Mouse (Mus musculus): Measurements from ENCODE around the gene Ano6. TPM values are rescaled to one million over a fixed set of nuclear protein-coding genes. Genes with fewer than 3 reads are reported as not detected.

The Ano6 gene
- 104 and 130 TPM in 2 replicates for polyA plus RNA-seq (2012; rRNA removed)

- DNase-seq = peak; percentile 97
- TF ChIP-seq CTCF (IDR thresholded peaks at IDR 0.05; ENCODE audit: borderline replicate concordance, control insufficient read depth, extremely low read depth, insufficient read depth, low read length, poor library complexity) (peak; percentile 64; the same call in 1 of the 2 replicates), POLR2A (IDR thresholded peaks at IDR 0.05; ENCODE audit: control insufficient read depth, extremely low read depth, insufficient read depth, low read length, poor library complexity) (peak; percentile 96)
- Histone ChIP-seq H3K27ac (ENCODE audit: control insufficient read depth, insufficient read depth, low read length) (peak within 1 kb of the TSS; percentile 84), H3K27me3 (ENCODE audit: control insufficient read depth, insufficient read depth, low read length) (no peaks in the 10 kb centered on the region), H3K4me3 (ENCODE audit: control insufficient read depth, insufficient read depth, low read length) (peak within 1 kb of the TSS; percentile 85), H3K4me1 (replicated peaks; ENCODE audit: control insufficient read depth, insufficient read depth, low read length) (peaks cover 23% of the 10 kb centered on the region), H3K36me3 (ENCODE audit: control insufficient read depth, insufficient read depth, low read length) (peaks cover 5% of the 10 kb centered on the region; the same call in 1 of the 2 replicates)
- under 1% methylated on average over 51 of the region's 51 CpGs for WGBS
These were observed at the start of gene Ano6 for GRCm38 (mm10) chr15:95790529-95791071. Ano6 (plus strand) TSS chr15:95790843.

- TF ChIP-seq CTCF (IDR thresholded peaks at IDR 0.05; ENCODE audit: borderline replicate concordance, control insufficient read depth, extremely low read depth, insufficient read depth, low read length, poor library complexity) = no peak
- no peak for TF ChIP-seq POLR2A (IDR thresholded peaks at IDR 0.05; ENCODE audit: control insufficient read depth, extremely low read depth, insufficient read depth, low read length, poor library complexity)
- WGBS = 87% methylated on average over 6 of the region's 6 CpGs
- Histone ChIP-seq H3K36me3 (ENCODE audit: control insufficient read depth, insufficient read depth, low read length) (no peaks in the 10 kb centered on the region), H3K4me3 (ENCODE audit: control insufficient read depth, insufficient read depth, low read length) (no peak overlapping the region), H3K4me1 (replicated peaks; ENCODE audit: control insufficient read depth, insufficient read depth, low read length) (peaks cover 7% of the 10 kb centered on the region), H3K27ac (ENCODE audit: control insufficient read depth, insufficient read depth, low read length) (no peak overlapping the region), H3K27me3 (ENCODE audit: control insufficient read depth, insufficient read depth, low read length) (no peaks in the 10 kb centered on the region)
- DNase-seq = no peak
These were observed 47.7 kb upstream of the Ano6 start for GRCm38 (mm10) chr15:95742955-95743354.

GRCm38 (mm10) chr15:95743856-95744255 lies 46.8 kb upstream of the Ano6 start:
- H3K27me3 ChIP-seq (ENCODE audit: control insufficient read depth, insufficient read depth, low read length) = no peaks in the 10 kb centered on the region
- H3K27ac ChIP-seq (ENCODE audit: control insufficient read depth, insufficient read depth, low read length) = no peak overlapping the region
- no peak for DNase-seq
- H3K36me3 ChIP-seq (ENCODE audit: control insufficient read depth, insufficient read depth, low read length) = no peaks in the 10 kb centered on the region
- WGBS = 94% methylated on average over 2 of the region's 2 CpGs
- no peak overlapping the region for H3K4me3 ChIP-seq (ENCODE audit: control insufficient read depth, insufficient read depth, low read length)
- H3K4me1 ChIP-seq (replicated peaks; ENCODE audit: control insufficient read depth, insufficient read depth, low read length) = peaks cover 7% of the 10 kb centered on the region
- TF ChIP-seq POLR2A (IDR thresholded peaks at IDR 0.05; ENCODE audit: control insufficient read depth, extremely low read depth, insufficient read depth, low read length, poor library complexity) = no peak
- no peak for TF ChIP-seq CTCF (IDR thresholded peaks at IDR 0.05; ENCODE audit: borderline replicate concordance, control insufficient read depth, extremely low read depth, insufficient read depth, low read length, poor library complexity)

- TF ChIP-seq POLR2A (IDR thresholded peaks at IDR 0.05; ENCODE audit: control insufficient read depth, extremely low read depth, insufficient read depth, low read length, poor library complexity) (no peak), CTCF (IDR thresholded peaks at IDR 0.05; ENCODE audit: borderline replicate concordance, control insufficient read depth, extremely low read depth, insufficient read depth, low read length, poor library complexity) (no peak)
- no peaks in the 10 kb centered on the region for H3K27me3 ChIP-seq (ENCODE audit: control insufficient read depth, insufficient read depth, low read length)
- H3K27ac ChIP-seq (ENCODE audit: control insufficient read depth, insufficient read depth, low read length) = no peak overlapping the region
- H3K4me3 ChIP-seq (ENCODE audit: control insufficient read depth, insufficient read depth, low read length) = no peak overlapping the region
- H3K4me1 ChIP-seq (replicated peaks; ENCODE audit: control insufficient read depth, insufficient read depth, low read length) = peaks cover 3% of the 10 kb centered on the region
- 86% methylated on average over 10 of the region's 11 CpGs for WGBS
- no peak for DNase-seq
- H3K36me3 ChIP-seq (ENCODE audit: control insufficient read depth, insufficient read depth, low read length) = no peaks in the 10 kb centered on the region
These were observed 45.1 kb upstream of the Ano6 start for GRCm38 (mm10) chr15:95745346-95746106.

- Histone ChIP-seq H3K4me3 (ENCODE audit: control insufficient read depth, insufficient read depth, low read length) (no peak overlapping the region), H3K27me3 (ENCODE audit: control insufficient read depth, insufficient read depth, low read length) (no peaks in the 10 kb centered on the region), H3K36me3 (ENCODE audit: control insufficient read depth, insufficient read depth, low read length) (no peaks in the 10 kb centered on the region), H3K4me1 (replicated peaks; ENCODE audit: control insufficient read depth, insufficient read depth, low read length) (peaks cover 6% of the 10 kb centered on the region), H3K27ac (ENCODE audit: control insufficient read depth, insufficient read depth, low read length) (no peak overlapping the region)
- 95% methylated on average over 5 of the region's 5 CpGs for WGBS
- DNase-seq = no peak
- no peak for TF ChIP-seq POLR2A (IDR thresholded peaks at IDR 0.05; ENCODE audit: control insufficient read depth, extremely low read depth, insufficient read depth, low read length, poor library complexity)
- no peak for TF ChIP-seq CTCF (IDR thresholded peaks at IDR 0.05; ENCODE audit: borderline replicate concordance, control insufficient read depth, extremely low read depth, insufficient read depth, low read length, poor library complexity)
These were observed 44.1 kb upstream of the Ano6 start for GRCm38 (mm10) chr15:95746513-95746912.

GRCm38 (mm10) chr15:95746955-95747931 lies 43.4 kb upstream of the Ano6 start:
- H3K4me1 ChIP-seq (replicated peaks; ENCODE audit: control insufficient read depth, insufficient read depth, low read length) = peaks cover 13% of the 10 kb centered on the region
- 91% methylated on average over 16 of the region's 16 CpGs for WGBS
- H3K36me3 ChIP-seq (ENCODE audit: control insufficient read depth, insufficient read depth, low read length) = no peaks in the 10 kb centered on the region
- no peak overlapping the region for H3K4me3 ChIP-seq (ENCODE audit: control insufficient read depth, insufficient read depth, low read length)
- TF ChIP-seq CTCF (IDR thresholded peaks at IDR 0.05; ENCODE audit: borderline replicate concordance, control insufficient read depth, extremely low read depth, insufficient read depth, low read length, poor library complexity) (no peak), POLR2A (IDR thresholded peaks at IDR 0.05; ENCODE audit: control insufficient read depth, extremely low read depth, insufficient read depth, low read length, poor library complexity) (no peak)
- H3K27ac ChIP-seq (ENCODE audit: control insufficient read depth, insufficient read depth, low read length) = no peak overlapping the region
- DNase-seq = no peak
- H3K27me3 ChIP-seq (ENCODE audit: control insufficient read depth, insufficient read depth, low read length) = no peaks in the 10 kb centered on the region

Measured in thymus, adult 2 months (tissue).